Mouse (Mus musculus) liver, adult 2 months (tissue): Measurements from ENCODE around the gene Dtx2. TPM values are rescaled to one million over a fixed set of nuclear protein-coding genes. Genes with fewer than 3 reads are reported as not detected.

Experiments
- DNase-seq: peaks from one replicate; pipeline ENCODE4 v3.0.0-alpha.2; 2011; ENCODE audit warnings: low read depth, low spot score; ENCODE audit errors: extremely low read depth
- H3K27ac ChIP-seq: fragments of 200-500 bp; replicated peaks from 2 replicates; pipeline ENCODE4 v1.5.1; 2012; ENCODE audit warnings: low read depth, mild to moderate bottlenecking, control low read depth, inconsistent platforms, low read length; ENCODE audit not compliant: insufficient read depth
- H3K27me3 ChIP-seq: fragments of 200-500 bp; 2 replicates; pipeline ENCODE4 v1.6.1; 2012; ENCODE audit warnings: mild to moderate bottlenecking, moderate library complexity, low read length, inconsistent platforms; ENCODE audit not compliant: control insufficient read depth, insufficient read depth
- H3K36me3 ChIP-seq: fragments of 200-500 bp; 2 replicates; pipeline ENCODE4 v1.6.1; 2012; ENCODE audit warnings: low read length, inconsistent platforms; ENCODE audit not compliant: control insufficient read depth, insufficient read depth
- H3K4me1 ChIP-seq: fragments of 200-500 bp; 2 replicates; pipeline ENCODE4 v1.6.1; 2011; ENCODE audit warnings: low read length; ENCODE audit not compliant: control insufficient read depth, insufficient read depth
- H3K4me3 ChIP-seq: fragments of 200-500 bp; 2 replicates; pipeline ENCODE4 v1.5.1; 2011; ENCODE audit warnings: low read depth, mild to moderate bottlenecking, control low read depth, low read length, moderate library complexity; ENCODE audit not compliant: insufficient read depth
- H3K79me2 ChIP-seq: fragments of 200-500 bp; 2 replicates; pipeline ENCODE4 v1.6.1; 2012; ENCODE audit warnings: inconsistent platforms, mild to moderate bottlenecking, low read length, moderate library complexity; ENCODE audit not compliant: control insufficient read depth, insufficient read depth
- H3K9ac ChIP-seq: fragments of 200-500 bp; 2 replicates; pipeline ENCODE4 v1.6.1; 2012; ENCODE audit warnings: low read depth, mild to moderate bottlenecking, control low read depth, inconsistent platforms, low read length
- CTCF ChIP-seq: fragments of 200-500 bp; IDR thresholded peaks from 2 replicates; pipeline ENCODE4 v1.5.1; 2011; ENCODE audit warnings: low read depth, low read length, control low read depth
- POLR2A ChIP-seq: fragments of 200-500 bp; IDR thresholded peaks from 2 replicates; pipeline ENCODE4 v1.6.1; 2011; ENCODE audit warnings: low read length, control low read depth; ENCODE audit not compliant: insufficient read depth; ENCODE audit errors: extremely low read depth
- WGBS: fragments of 180-500 bp; shearing (Covaris S2); methylation state at CpG from one replicate; pipeline ENCODE4 v1.1.7; 2018; 5-methylcytosine and 5-hydroxymethylcytosine counted together
- polyA plus RNA-seq: library from polyadenylated mRNA; depleted of rRNA; stranded (reverse); fragments of >200 nt; gene quantifications from 2 replicates; pipeline ENCODE4 v1.2.3, GENCODE M21; 2012
- total RNA-seq: library from RNA; depleted of rRNA; stranded (reverse); fragments of >200 nt; gene quantifications from 2 replicates; pipeline ENCODE4 v1.2.3, GENCODE M21; 2014

Gene Dtx2
- total and polyA plus RNA-seq, 2 experiments, result 1.0 to 7.1 TPM

GRCm38 (mm10) chr5:135982398-135982797, 12.2 kb upstream of the Dtx2 start:
- no peaks in the 10 kb centered on the region for H3K27me3 ChIP-seq
- WGBS, result 44% methylated on average over 6 of the region's 6 CpGs
- H3K4me3 ChIP-seq, result no peak overlapping the region
- no peak overlapping the region for H3K9ac ChIP-seq
- H3K36me3 ChIP-seq, result no peaks in the 10 kb centered on the region
- DNase-seq, result peak; percentile 39
- H3K4me1 ChIP-seq, result no peaks in the 10 kb centered on the region
- H3K27ac ChIP-seq, result no peak overlapping the region
- TF ChIP-seq POLR2A (no peak), CTCF (peak; percentile 95)
- H3K79me2 ChIP-seq, result no peaks in the 10 kb centered on the region

DNA sequence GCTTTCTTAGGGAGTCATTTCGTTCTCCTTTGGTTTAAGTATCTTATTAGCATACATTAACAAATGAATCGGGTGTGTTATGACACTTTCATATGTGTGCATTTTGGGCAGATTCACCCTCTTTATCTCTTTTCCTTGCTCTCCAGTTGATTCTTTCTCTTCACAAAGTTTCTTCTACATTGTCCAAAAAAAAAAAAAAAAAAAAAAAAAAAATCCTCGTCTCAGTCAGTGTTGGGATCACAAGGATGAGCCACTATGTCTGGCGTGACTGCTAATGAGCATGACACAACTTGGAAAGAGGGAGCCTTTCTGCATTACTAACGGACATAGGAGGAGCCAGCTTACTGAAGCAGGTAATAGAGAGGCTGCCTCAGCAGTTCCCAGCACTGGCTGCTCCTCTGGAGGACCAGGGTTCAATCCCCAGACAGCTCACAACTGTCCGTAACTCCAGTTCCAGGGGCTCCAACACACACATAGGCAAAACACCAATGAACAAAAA, 10.0 kb upstream of the Dtx2 start:
- TF ChIP-seq POLR2A (no peak), CTCF (no peak)
- no peak overlapping the region for H3K4me3 ChIP-seq
- 82% methylated on average over 6 of the region's 6 CpGs for whole genome bisulfite sequencing
- no peak overlapping the region for H3K9ac ChIP-seq
- no peaks in the 10 kb centered on the region for H3K4me1 ChIP-seq
- no peaks in the 10 kb centered on the region for H3K36me3 ChIP-seq
- no peak overlapping the region for H3K27ac ChIP-seq
- no peaks in the 10 kb centered on the region for H3K79me2 ChIP-seq
- DNase-seq, result no peak
- no peaks in the 10 kb centered on the region for H3K27me3 ChIP-seq

DNA sequence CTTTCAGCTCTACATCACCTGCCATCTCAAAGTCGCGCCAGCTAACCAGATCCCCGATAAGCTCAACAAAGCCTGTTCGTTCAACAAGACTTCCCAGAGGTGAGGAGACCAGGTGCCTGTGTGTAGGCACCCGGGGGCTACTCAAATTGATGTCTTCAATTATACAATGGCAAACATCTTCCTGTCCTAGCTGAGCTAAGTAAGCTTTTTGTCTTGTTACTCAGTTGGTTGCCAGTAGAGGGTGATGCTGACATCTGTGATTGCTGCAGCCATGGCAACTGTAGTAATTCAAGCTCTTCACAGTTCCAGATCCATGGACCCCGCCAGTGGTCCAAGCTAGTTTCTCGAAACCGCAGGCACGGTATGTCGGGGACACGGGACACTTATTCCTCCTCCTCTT, 7.4 kb upstream of the Dtx2 start:
- no peaks in the 10 kb centered on the region for H3K36me3 ChIP-seq
- H3K4me1 ChIP-seq, result no peaks in the 10 kb centered on the region
- no peak overlapping the region for H3K4me3 ChIP-seq
- 62% methylated on average over 11 of the region's 11 CpGs for WGBS
- no peak overlapping the region for H3K9ac ChIP-seq
- no peaks in the 10 kb centered on the region for H3K79me2 ChIP-seq
- no peaks in the 10 kb centered on the region for H3K27me3 ChIP-seq
- DNase-seq, result no peak
- H3K27ac ChIP-seq, result no peak overlapping the region
- no peak for TF ChIP-seq CTCF
- no peak for TF ChIP-seq POLR2A

- 81% methylated on average over 5 of the region's 5 CpGs for WGBS
- peak; percentile 36 for DNase-seq
Measured at GRCm38 (mm10) chr5:135990601-135991000, 4.0 kb upstream of the Dtx2 start.

DNA sequence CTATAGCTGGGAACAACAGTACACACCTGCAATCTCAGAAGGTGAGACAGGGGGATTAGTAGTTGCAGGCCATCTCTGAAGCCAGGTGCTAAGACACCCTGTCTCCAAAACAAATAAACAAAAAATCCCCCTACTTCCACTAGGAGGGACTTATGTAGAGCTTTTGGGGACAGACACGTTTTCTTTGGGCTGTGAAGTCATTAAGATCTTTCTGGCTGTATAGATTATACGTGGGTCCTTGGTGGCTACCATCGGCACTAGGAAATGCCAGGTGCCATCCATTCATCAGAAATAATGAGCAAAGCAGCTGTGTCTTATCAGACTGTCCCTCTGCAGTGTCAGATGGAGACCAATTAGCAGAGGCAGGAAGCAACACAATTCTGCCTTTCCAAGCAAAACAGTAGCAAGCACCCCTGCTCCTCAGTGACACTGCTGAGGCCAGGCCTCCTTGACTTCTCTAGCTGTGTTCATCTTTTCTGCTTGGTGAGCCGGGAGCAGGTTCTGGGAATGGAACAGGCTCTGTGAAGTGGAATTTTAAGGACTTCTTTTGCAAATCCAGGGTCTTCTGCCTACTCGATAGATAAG, 1.1 kb upstream of the Dtx2 start:
- Histone ChIP-seq H3K4me3 (no peak overlapping the region), H3K27ac (no peak overlapping the region), H3K79me2 (no peaks in the 10 kb centered on the region), H3K9ac (no peak overlapping the region), H3K4me1 (peaks cover 7% of the 10 kb centered on the region; the same call in 1 of the 2 replicates), H3K27me3 (no peaks in the 10 kb centered on the region), H3K36me3 (0 out of 2 replicates have a peak, but pooled peaks cover 3% of the 10 kb centered on the region)
- TF ChIP-seq CTCF (no peak), POLR2A (no peak)
- DNase-seq, result no peak
- 67% methylated on average over 5 of the region's 5 CpGs for WGBS

More at GRCm38 (mm10) chr5:135990601-135991000, 4.0 kb upstream of the Dtx2 start:
- H3K27me3 ChIP-seq, result no peaks in the 10 kb centered on the region
- H3K79me2 ChIP-seq, result no peaks in the 10 kb centered on the region
- H3K27ac ChIP-seq, result no peak overlapping the region
- peaks cover 3% of the 10 kb centered on the region; the same call in 1 of the 2 replicates for H3K4me1 ChIP-seq
- H3K4me3 ChIP-seq, result no peak overlapping the region
- TF ChIP-seq CTCF (no peak), POLR2A (no peak)
- H3K36me3 ChIP-seq, result no peaks in the 10 kb centered on the region
- no peak overlapping the region for H3K9ac ChIP-seq

DNA sequence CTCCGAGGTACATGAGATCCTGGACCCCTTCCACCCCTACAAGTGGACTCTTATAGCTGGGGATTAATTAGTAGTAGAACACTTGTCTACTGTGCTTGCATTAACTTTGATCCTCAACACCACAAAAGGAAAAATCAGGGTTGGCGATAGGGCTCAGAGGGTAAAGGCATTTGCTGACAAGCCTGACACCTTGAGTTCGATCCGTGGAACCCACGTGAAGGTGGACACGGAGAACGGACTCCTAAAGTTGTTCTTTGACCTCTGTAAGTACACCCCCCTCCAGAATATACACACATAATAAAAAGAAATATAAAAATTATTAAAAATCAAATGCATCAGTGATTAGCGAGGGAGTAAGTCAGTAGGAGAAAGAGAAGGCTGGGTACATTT, 270 bp upstream of the Dtx2 start:
- 0 out of 2 replicates have a peak, but pooled peaks cover 3% of the 10 kb centered on the region for H3K36me3 ChIP-seq
- WGBS, result 60% methylated on average over 8 of the region's 8 CpGs
- DNase-seq, result no peak
- no peak overlapping the region for H3K27ac ChIP-seq
- no peaks in the 10 kb centered on the region for H3K79me2 ChIP-seq
- H3K9ac ChIP-seq, result no peak overlapping the region
- no peaks in the 10 kb centered on the region for H3K27me3 ChIP-seq
- peaks cover 7% of the 10 kb centered on the region; the same call in 1 of the 2 replicates for H3K4me1 ChIP-seq
- no peak for TF ChIP-seq POLR2A
- no peak overlapping the region for H3K4me3 ChIP-seq
